Mouse (Mus musculus) limb, embryonic 11.5 days (tissue): Measurements from ENCODE around the gene Nt5c2. TPM values are rescaled to one million over a fixed set of nuclear protein-coding genes. Genes with fewer than 3 reads are reported as not detected.

Source experiments
- ATAC-seq: fragments of 200-750 bp; cut with Nextera tagmentation; 2 replicates; pipeline ENCODE4 v1.8.0; 2017; ENCODE audit warnings: low read depth; ENCODE audit not compliant: insufficient number of reproducible peaks, low FRiP score, low TSS enrichment
- DNase-seq: peaks from one replicate; pipeline ENCODE4 v3.0.0-alpha.2; 2015; ENCODE audit warnings: low spot score
- H3K27ac ChIP-seq: fragments of 300-500 bp; sonication (generic); replicated peaks from 2 replicates; pipeline ENCODE4 v1.5.1; 2014; ENCODE audit warnings: low read depth, mild to moderate bottlenecking, low read length
- H3K27me3 ChIP-seq: fragments of 300-500 bp; sonication (generic); 2 replicates; pipeline ENCODE4 v1.6.1; 2014; ENCODE audit warnings: mild to moderate bottlenecking, low read length, mixed read lengths; ENCODE audit not compliant: control insufficient read depth, insufficient read depth
- H3K36me3 ChIP-seq: fragments of 300-500 bp; sonication (generic); 2 replicates; pipeline ENCODE4 v1.6.1; 2014; ENCODE audit warnings: mild to moderate bottlenecking, low read length, moderate library complexity, mixed read lengths; ENCODE audit not compliant: control insufficient read depth, insufficient read depth
- H3K4me1 ChIP-seq: fragments of 300-500 bp; sonication (generic); 2 replicates; pipeline ENCODE4 v1.6.1; 2014; ENCODE audit warnings: low read length, mixed read lengths; ENCODE audit not compliant: control insufficient read depth, insufficient read depth
- H3K4me2 ChIP-seq: fragments of 300-500 bp; sonication (generic); 2 replicates; pipeline ENCODE4 v1.6.1; 2014; ENCODE audit warnings: low read depth, mild to moderate bottlenecking, moderate library complexity; ENCODE audit not compliant: severe bottlenecking
- H3K4me3 ChIP-seq: fragments of 300-500 bp; sonication (generic); 2 replicates; pipeline ENCODE4 v1.5.1; 2014; ENCODE audit warnings: low read depth, low read length
- H3K9ac ChIP-seq: fragments of 300-500 bp; sonication (generic); 2 replicates; pipeline ENCODE4 v1.6.1; 2014; ENCODE audit warnings: mild to moderate bottlenecking, low read length
- H3K9me3 ChIP-seq: fragments of 300-500 bp; sonication (generic); 2 replicates; pipeline ENCODE4 v1.6.1; 2016; ENCODE audit warnings: low read length; ENCODE audit not compliant: control insufficient read depth
- WGBS: fragments of 180-500 bp; shearing (Covaris S2); extraction: QIAGEN DNeasy Blood & Tissue Kit; methylation state at CpG from one replicate; pipeline ENCODE4 v1.1.7; 2014; 5-methylcytosine and 5-hydroxymethylcytosine counted together
- polyA plus RNA-seq: library from polyadenylated mRNA; unstranded; fragments of >200 nt; fragmentation: Nextera tagmentation; extraction: Ambion mirVana; gene quantifications from 2 replicates; pipeline ENCODE4 v1.2.1, GENCODE M21; 2014

Gene Nt5c2
- polyA plus RNA-seq, 1 experiment from 2014 or later = 94.6 TPM

- H3K36me3 ChIP-seq = no peaks in the 10 kb centered on the region
- H3K4me1 ChIP-seq = no peaks in the 10 kb centered on the region
- no peak overlapping the region for H3K4me3 ChIP-seq
- no peaks in the 10 kb centered on the region for H3K27me3 ChIP-seq
- H3K27ac ChIP-seq = no peak overlapping the region
- ATAC-seq (no peak), DNase-seq (no peak)
- H3K9ac ChIP-seq = no peak overlapping the region
- H3K4me2 ChIP-seq = no peak overlapping the region
- no peaks in the 10 kb centered on the region for H3K9me3 ChIP-seq
- 96% methylated on average over 6 of the region's 6 CpGs for WGBS
These were observed 48.6 kb downstream of the Nt5c2 start for GRCm38 (mm10) chr19:46966330-46966729.

GRCm38 (mm10) chr19:46965496-46965895 is 49.5 kb downstream of the Nt5c2 start:
- no peak overlapping the region for H3K9ac ChIP-seq
- H3K4me2 ChIP-seq = no peak overlapping the region
- DNase-seq (no peak), ATAC-seq (no peak)
- no peaks in the 10 kb centered on the region for H3K27me3 ChIP-seq
- peaks cover 2% of the 10 kb centered on the region; the same call in 1 of the 2 replicates for H3K4me1 ChIP-seq
- H3K9me3 ChIP-seq = no peaks in the 10 kb centered on the region
- H3K36me3 ChIP-seq = no peaks in the 10 kb centered on the region
- H3K27ac ChIP-seq = no peak overlapping the region
- no peak overlapping the region for H3K4me3 ChIP-seq

- Histone ChIP-seq H3K27ac (no peak overlapping the region), H3K4me2 (no peak overlapping the region), H3K36me3 (no peaks in the 10 kb centered on the region), H3K9me3 (no peaks in the 10 kb centered on the region), H3K4me1 (peaks cover 2% of the 10 kb centered on the region; the same call in 1 of the 2 replicates), H3K9ac (no peak overlapping the region), H3K4me3 (no peak overlapping the region), H3K27me3 (no peaks in the 10 kb centered on the region)
- 53% methylated on average over 9 of the region's 9 CpGs for WGBS
- ATAC-seq = no peak
- DNase-seq = no peak
These were observed 50.6 kb downstream of the Nt5c2 start for GRCm38 (mm10) chr19:46964353-46964752.

GRCm38 (mm10) chr19:46963440-46963839 is 51.5 kb downstream of the Nt5c2 start:
- H3K4me2 ChIP-seq = no peak overlapping the region
- no peak overlapping the region for H3K4me3 ChIP-seq
- ATAC-seq = no peak
- DNase-seq = no peak
- no peak overlapping the region for H3K27ac ChIP-seq
- peaks cover 7% of the 10 kb centered on the region; the same call in 1 of the 2 replicates for H3K4me1 ChIP-seq
- H3K36me3 ChIP-seq = no peaks in the 10 kb centered on the region
- no peaks in the 10 kb centered on the region for H3K9me3 ChIP-seq
- no peak overlapping the region for H3K9ac ChIP-seq
- H3K27me3 ChIP-seq = no peaks in the 10 kb centered on the region

GRCm38 (mm10) chr19:46962841-46963240 is 52.1 kb downstream of the Nt5c2 start:
- 33% methylated on average over 7 of the region's 7 CpGs for WGBS
- no peak overlapping the region for H3K27ac ChIP-seq
- no peaks in the 10 kb centered on the region for H3K27me3 ChIP-seq
- H3K9me3 ChIP-seq = no peaks in the 10 kb centered on the region
- no peaks in the 10 kb centered on the region for H3K36me3 ChIP-seq
- no peak overlapping the region for H3K4me2 ChIP-seq
- ATAC-seq (no peak), DNase-seq (no peak)
- no peak overlapping the region for H3K4me3 ChIP-seq
- no peak overlapping the region for H3K9ac ChIP-seq
- peaks cover 7% of the 10 kb centered on the region; the same call in 1 of the 2 replicates for H3K4me1 ChIP-seq

GRCm38 (mm10) chr19:46962171-46962772 is 52.7 kb downstream of the Nt5c2 start:
- Histone ChIP-seq H3K36me3 (no peaks in the 10 kb centered on the region), H3K9me3 (no peaks in the 10 kb centered on the region), H3K4me3 (peak overlapping the region; percentile 74), H3K27ac (peak overlapping the region; percentile 96), H3K4me2 (peak overlapping the region; percentile 64), H3K27me3 (no peaks in the 10 kb centered on the region), H3K4me1 (peaks cover 7% of the 10 kb centered on the region; the same call in 1 of the 2 replicates), H3K9ac (peak overlapping the region; percentile 90)
- ATAC-seq = peak; percentile 93
- WGBS = under 1% methylated on average over 35 of the region's 54 CpGs
- peak; percentile 88 for DNase-seq

GRCm38 (mm10) chr19:46961652-46962051 is 53.3 kb downstream of the Nt5c2 start:
- peak overlapping the region; percentile 64 for H3K4me2 ChIP-seq
- ATAC-seq (peak; percentile 81), DNase-seq (peak; percentile 90)
- no peaks in the 10 kb centered on the region for H3K36me3 ChIP-seq
- no peaks in the 10 kb centered on the region for H3K27me3 ChIP-seq
- no peaks in the 10 kb centered on the region for H3K9me3 ChIP-seq
- WGBS = under 1% methylated on average over 36 of the region's 36 CpGs
- H3K4me3 ChIP-seq = peak overlapping the region; percentile 74
- H3K4me1 ChIP-seq = peaks cover 7% of the 10 kb centered on the region; the same call in 1 of the 2 replicates
- H3K9ac ChIP-seq = peak overlapping the region; percentile 90
- H3K27ac ChIP-seq = peak overlapping the region; percentile 96

GRCm38 (mm10) chr19:46961047-46961651 is 53.8 kb downstream of the Nt5c2 start:
- Histone ChIP-seq H3K9ac (peak overlapping the region; percentile 90), H3K4me2 (peak overlapping the region; percentile 64), H3K27ac (peak overlapping the region; percentile 96), H3K36me3 (no peaks in the 10 kb centered on the region), H3K4me1 (peaks cover 7% of the 10 kb centered on the region; the same call in 1 of the 2 replicates), H3K9me3 (no peaks in the 10 kb centered on the region), H3K4me3 (peak overlapping the region; percentile 74), H3K27me3 (no peaks in the 10 kb centered on the region)
- DNase-seq (no peak), ATAC-seq (no peak)
- 9% methylated on average over 19 of the region's 22 CpGs for WGBS
